Mouse (Mus musculus): ENCODE data around the gene Galt. TPM values are rescaled to one million over a fixed set of nuclear protein-coding genes. Genes with fewer than 3 reads are reported as not detected.

Galt gene
- polyA plus RNA-seq (2012; rRNA removed; ENCODE audit: low replicate concordance) = 105 and 141 TPM in 2 replicates

DNA sequence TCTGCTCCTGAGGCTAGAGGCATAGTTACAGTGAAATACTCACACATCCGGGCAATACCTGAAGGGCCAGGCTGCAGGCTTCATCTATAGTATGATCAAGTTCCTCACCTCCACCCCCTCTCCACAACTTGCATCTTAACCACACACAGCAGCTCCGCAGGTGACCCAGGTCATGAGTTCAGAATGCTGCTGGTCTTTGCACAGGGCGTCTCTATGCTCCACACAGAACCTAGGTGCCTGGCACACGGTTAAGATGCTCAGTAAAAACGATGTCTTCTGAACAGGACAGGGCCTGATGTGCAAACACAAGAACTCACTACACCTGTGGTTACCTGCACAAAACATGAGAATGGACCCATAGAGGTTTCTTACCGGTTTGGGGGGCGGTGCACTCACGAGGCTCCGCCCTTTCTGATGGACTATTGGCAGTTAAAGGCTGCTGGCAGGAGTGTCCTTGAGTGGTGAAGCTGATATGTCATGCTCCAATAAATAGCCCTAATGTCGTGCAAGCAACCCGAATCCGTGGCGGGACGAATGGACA is at the start of gene Galt:
TSS of gene Galt (plus strand) at position 432 of the 541 bp plus-strand sequence.

DNA sequence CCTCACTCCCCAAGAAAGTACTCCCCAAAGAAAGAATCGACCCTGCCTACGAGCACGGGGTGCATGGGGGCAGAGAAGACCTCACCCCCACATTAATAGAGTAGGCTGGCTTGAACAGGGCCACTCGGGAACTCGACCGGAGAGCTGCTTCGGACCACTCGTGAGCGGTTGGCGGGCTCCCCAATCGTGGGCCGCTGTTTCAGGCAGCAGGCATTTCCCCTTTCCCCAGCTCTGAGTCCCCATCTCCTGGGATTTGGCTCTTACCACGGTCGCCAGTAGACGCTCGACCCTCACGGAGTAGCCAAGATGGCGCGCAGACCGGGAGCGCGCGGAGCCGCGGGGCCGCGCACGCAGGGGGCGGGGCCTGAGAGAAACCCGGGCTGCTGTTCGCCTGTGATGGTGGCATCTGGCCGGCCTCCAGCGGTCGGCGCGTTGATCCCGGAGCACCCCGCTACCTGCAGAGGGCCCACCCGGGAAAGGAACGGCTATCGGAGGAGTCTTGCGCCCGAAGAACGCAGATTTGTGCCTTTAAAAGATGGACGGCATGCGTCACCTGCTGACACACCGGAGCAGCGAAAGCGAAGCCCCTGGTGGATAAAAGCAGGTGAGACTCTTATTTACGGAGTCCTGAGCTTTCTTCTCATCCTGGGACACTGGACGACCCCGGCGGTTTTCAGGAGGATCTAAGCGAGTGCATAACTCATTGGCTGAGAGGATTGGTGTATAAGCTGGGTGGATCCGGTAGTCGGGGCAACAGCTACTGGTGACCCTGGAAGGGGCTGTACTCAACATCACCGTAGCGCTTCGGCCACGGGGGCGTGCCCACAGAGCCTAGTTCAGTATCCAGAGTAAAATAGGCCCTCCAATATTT is 41.6 kb upstream of the Galt start, which contains the start of gene Rpp25l:
TSS of gene Rpp25l (minus strand) at position 338 of the 871 bp plus-strand sequence.

GRCm38 (mm10) chr4:41722918-41723351 is 32.1 kb upstream of the Galt start, which contains the start of gene Dctn3:
Gene Dctn3, minus strand, starts transcription at chr4:41723170.

GRCm38 (mm10) chr4:41731052-41731765 is 23.8 kb upstream of the Galt start, which contains the start of gene Arid3c:
Gene Arid3c, minus strand, starts transcription at chr4:41731142.

DNA sequence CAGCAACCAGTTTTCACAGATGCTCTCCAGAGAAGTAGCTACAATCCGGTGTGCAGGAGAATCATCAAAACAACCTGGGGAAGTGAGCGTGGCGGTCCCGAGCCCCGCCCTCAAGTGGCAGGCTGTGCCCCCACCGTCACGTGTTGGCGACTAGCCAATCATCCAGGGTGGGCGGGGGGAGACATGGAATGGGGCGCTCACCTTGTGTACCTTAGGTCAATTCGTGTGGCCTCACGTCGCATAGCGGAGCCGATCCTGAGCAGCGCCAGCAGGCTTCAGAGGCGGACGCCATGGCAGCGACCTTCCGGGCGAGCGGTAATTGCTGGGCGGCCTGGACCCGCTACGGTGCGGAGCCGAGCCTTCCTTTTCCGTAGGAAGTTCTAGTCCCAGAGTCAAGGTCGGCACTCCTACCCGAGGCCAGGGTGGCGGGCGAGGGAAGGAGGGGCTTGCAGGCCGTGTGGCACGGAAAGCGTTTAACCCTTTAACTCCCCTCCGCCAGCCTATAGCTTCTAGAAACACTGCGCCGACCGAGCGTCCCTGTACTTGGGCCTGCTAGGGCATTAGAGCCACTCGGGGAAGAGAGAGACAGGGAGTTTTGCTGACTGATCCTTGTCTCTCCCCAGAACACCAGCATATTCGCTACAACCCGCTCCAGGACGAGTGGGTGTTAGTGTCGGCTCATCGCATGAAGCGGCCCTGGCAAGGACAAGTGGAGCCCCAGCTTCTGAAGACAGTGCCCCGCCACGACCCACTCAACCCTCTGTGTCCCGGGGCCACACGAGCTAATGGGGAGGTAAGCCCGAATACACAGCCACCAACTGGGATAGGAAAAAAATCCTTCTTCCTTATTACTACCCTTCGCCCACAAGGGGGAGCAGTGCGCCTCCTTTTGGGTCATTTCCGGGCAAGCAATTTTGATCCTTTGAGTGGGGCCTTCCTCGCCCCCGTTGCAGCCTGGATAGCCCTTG is 594 bp downstream of the Galt start, which contains the start of gene Sigmar1:
TSS of gene Sigmar1 (minus strand) at position 820 of the 968 bp plus-strand sequence.

GRCm38 (mm10) chr4:41774002-41774401 is 19.0 kb downstream of the Galt start, which contains the start of gene Ccl27a:
Gene Ccl27a, minus strand, starts transcription at chr4:41774247.

Other genes starting within 250 kb of the Galt start
- not detected in 2 replicates for gene 1110017D15Rik, start 237.9 kb upstream of the Galt start, polyA plus RNA-seq (2012; rRNA removed; ENCODE audit: low replicate concordance)
- gene Fam219a, start 185.7 kb upstream of the Galt start, polyA plus RNA-seq (2012; rRNA removed; ENCODE audit: low replicate concordance) = 16.8 and 27.1 TPM in 2 replicates
- gene Dnaic1, start 185.5 kb upstream of the Galt start, polyA plus RNA-seq (2012; rRNA removed; ENCODE audit: low replicate concordance) = 2.2 and 4.2 TPM in 2 replicates
- 10.3 and 10.8 TPM in 2 replicates for gene Enho, start 114.9 kb upstream of the Galt start, polyA plus RNA-seq (2012; rRNA removed; ENCODE audit: low replicate concordance)
- 2.2 and 3.4 TPM in 2 replicates for gene Cntfr, start 58.1 kb upstream of the Galt start, polyA plus RNA-seq (2012; rRNA removed; ENCODE audit: low replicate concordance)
- 38.6 and 72.8 TPM in 2 replicates for gene Il11ra1, start 55.2 kb upstream of the Galt start, polyA plus RNA-seq (2012; rRNA removed; ENCODE audit: low replicate concordance)
- 44.2 and 56.4 TPM in 2 replicates for gene Rpp25l, start 41.7 kb upstream of the Galt start, polyA plus RNA-seq (2012; rRNA removed; ENCODE audit: low replicate concordance)
- 37.8 and 51.4 TPM in 2 replicates for gene Dctn3, start 32.1 kb upstream of the Galt start, polyA plus RNA-seq (2012; rRNA removed; ENCODE audit: low replicate concordance)
- not detected in 2 replicates for gene Arid3c, start 24.1 kb upstream of the Galt start, polyA plus RNA-seq (2012; rRNA removed; ENCODE audit: low replicate concordance)
- 40.0 and 47.2 TPM in 2 replicates for gene Sigmar1, start 929 bp downstream of the Galt start, polyA plus RNA-seq (2012; rRNA removed; ENCODE audit: low replicate concordance)
- 14.3 and 25.9 TPM in 2 replicates for gene Ccl27a, start 19.0 kb downstream of the Galt start, polyA plus RNA-seq (2012; rRNA removed; ENCODE audit: low replicate concordance)
- gene Gm21541, start 148.4 kb downstream of the Galt start, polyA plus RNA-seq (2012; rRNA removed; ENCODE audit: low replicate concordance) = 2.4 TPM in 1 of 2 replicates, not detected in the other
- gene Gm20878, start 186.3 kb downstream of the Galt start, polyA plus RNA-seq (2012; rRNA removed; ENCODE audit: low replicate concordance) = 0.36 and 6.1 TPM in 2 replicates
- gene Fam205a4, start 210.8 kb downstream of the Galt start, polyA plus RNA-seq (2012; rRNA removed; ENCODE audit: low replicate concordance) = not detected in 2 replicates